Mouse (Mus musculus): Measurements from ENCODE around the gene Selenon. TPM values are rescaled to one million over a fixed set of nuclear protein-coding genes. Genes with fewer than 3 reads are reported as not detected.

Gene Selenon
- polyA plus RNA-seq, 1 experiment from 2014 or later = 15.1 TPM

DNA sequence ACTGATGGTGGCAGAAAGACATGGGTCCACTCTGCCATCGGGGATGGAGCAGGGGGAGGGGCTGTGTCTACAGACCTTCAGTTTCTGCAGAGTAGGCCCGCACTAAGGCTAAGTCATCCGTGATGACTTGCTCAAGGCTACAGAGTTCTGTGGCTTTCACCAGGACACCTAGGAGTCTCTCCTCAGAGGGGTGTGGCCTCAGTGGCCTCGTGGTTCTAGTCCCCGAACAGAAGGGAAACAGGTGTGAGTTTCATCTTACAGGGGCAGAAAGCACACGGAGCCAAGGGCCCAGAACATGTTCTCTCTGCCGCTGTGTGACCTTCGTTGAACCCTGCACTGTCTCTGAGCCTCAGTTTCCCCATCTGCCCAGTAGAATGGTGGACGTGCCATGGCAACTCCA lies 36.3 kb upstream of the Selenon start:
- Histone ChIP-seq H3K4me2 (replicated peaks) (no peak overlapping the region), H3K4me3 (no peak overlapping the region), H3K27me3 (no peaks in the 10 kb centered on the region; the same call in 1 of the 2 replicates), H3K9me3 (no peaks in the 10 kb centered on the region), H3K4me1 (peaks cover 10% of the 10 kb centered on the region; the same call in 1 of the 2 replicates), H3K36me3 (no peaks in the 10 kb centered on the region), H3K9ac (replicated peaks) (no peak overlapping the region), H3K27ac (replicated peaks) (no peak overlapping the region)
- 91% methylated on average over 9 of the region's 9 CpGs for WGBS
- no peak for ATAC-seq (ENCODE audit: low FRiP score, low read depth)

GRCm38 (mm10) chr4:134587636-134588197 lies 35.8 kb upstream of the Selenon start:
- no peak for ATAC-seq (ENCODE audit: low FRiP score, low read depth)
- WGBS = 61% methylated on average over 11 of the region's 11 CpGs
- Histone ChIP-seq H3K36me3 (no peaks in the 10 kb centered on the region), H3K4me3 (no peak overlapping the region), H3K27ac (replicated peaks) (no peak overlapping the region), H3K9me3 (no peaks in the 10 kb centered on the region), H3K4me2 (replicated peaks) (no peak overlapping the region), H3K27me3 (no peaks in the 10 kb centered on the region; the same call in 1 of the 2 replicates), H3K9ac (replicated peaks) (no peak overlapping the region), H3K4me1 (peaks cover 10% of the 10 kb centered on the region; the same call in 1 of the 2 replicates)

DNA sequence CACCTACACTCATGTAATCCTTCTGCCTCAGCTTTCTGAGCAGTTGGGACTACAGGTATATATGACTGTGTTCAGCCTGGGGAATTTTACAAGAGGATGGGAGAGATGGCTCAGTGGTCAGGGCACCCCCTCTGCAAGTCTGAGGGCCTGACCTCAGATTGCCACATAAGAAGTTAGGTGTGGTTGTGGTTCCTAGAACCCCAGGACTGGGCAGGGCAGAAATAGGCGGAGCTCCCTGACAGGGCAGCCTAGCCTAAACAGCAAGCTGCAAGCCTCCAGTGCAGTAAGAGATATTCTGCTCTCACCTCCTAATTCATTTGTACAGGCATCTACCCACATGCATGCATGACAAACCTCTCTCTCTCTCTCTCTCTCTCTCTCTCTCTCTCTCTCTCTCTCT lies 34.7 kb upstream of the Selenon start:
- Histone ChIP-seq H3K9me3 (no peaks in the 10 kb centered on the region), H3K4me2 (replicated peaks) (no peak overlapping the region), H3K27me3 (no peaks in the 10 kb centered on the region; the same call in 1 of the 2 replicates), H3K9ac (replicated peaks) (no peak overlapping the region), H3K4me3 (no peak overlapping the region), H3K36me3 (no peaks in the 10 kb centered on the region), H3K27ac (replicated peaks) (no peak overlapping the region), H3K4me1 (peaks cover 7% of the 10 kb centered on the region; the same call in 1 of the 2 replicates)
- 93% methylated on average over 1 of the region's 1 CpGs for WGBS
- ATAC-seq (ENCODE audit: low FRiP score, low read depth) = no peak

DNA sequence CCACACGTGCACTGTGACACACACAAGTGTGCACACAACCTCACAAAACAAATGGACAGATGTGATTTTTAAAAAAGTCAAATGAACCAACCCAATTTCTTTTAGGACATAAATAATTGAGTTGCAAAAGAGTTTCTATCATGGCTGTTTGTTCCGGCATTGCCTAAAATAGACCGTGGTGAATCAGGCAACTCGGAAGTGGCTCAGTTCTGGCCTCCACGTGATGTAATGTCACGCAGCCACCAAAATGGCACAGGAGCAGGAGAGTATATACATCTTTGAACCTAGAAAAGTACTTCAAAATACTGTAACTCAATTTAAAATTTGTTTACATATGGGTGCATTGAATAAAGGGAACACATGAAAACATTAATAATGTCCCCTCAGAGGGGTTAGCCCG lies 34.2 kb upstream of the Selenon start:
- no peak overlapping the region for H3K4me2 ChIP-seq (replicated peaks)
- no peak overlapping the region for H3K27ac ChIP-seq (replicated peaks)
- H3K9ac ChIP-seq (replicated peaks) = no peak overlapping the region
- no peaks in the 10 kb centered on the region for H3K36me3 ChIP-seq
- H3K4me1 ChIP-seq = peaks cover 4% of the 10 kb centered on the region; the same call in 1 of the 2 replicates
- no peak overlapping the region for H3K4me3 ChIP-seq
- WGBS = 93% methylated on average over 7 of the region's 7 CpGs
- no peaks in the 10 kb centered on the region for H3K9me3 ChIP-seq
- ATAC-seq (ENCODE audit: low FRiP score, low read depth) = no peak
- H3K27me3 ChIP-seq = no peaks in the 10 kb centered on the region; the same call in 1 of the 2 replicates

GRCm38 (mm10) chr4:134583513-134583912 lies 31.5 kb upstream of the Selenon start:
- 77% methylated on average over 3 of the region's 3 CpGs for WGBS
- Histone ChIP-seq H3K4me2 (replicated peaks) (no peak overlapping the region), H3K9ac (replicated peaks) (no peak overlapping the region), H3K27me3 (no peaks in the 10 kb centered on the region), H3K27ac (replicated peaks) (no peak overlapping the region), H3K4me3 (no peak overlapping the region), H3K9me3 (no peaks in the 10 kb centered on the region), H3K36me3 (no peaks in the 10 kb centered on the region), H3K4me1 (peaks cover 18% of the 10 kb centered on the region)
- ATAC-seq (ENCODE audit: low FRiP score, low read depth) = no peak

DNA sequence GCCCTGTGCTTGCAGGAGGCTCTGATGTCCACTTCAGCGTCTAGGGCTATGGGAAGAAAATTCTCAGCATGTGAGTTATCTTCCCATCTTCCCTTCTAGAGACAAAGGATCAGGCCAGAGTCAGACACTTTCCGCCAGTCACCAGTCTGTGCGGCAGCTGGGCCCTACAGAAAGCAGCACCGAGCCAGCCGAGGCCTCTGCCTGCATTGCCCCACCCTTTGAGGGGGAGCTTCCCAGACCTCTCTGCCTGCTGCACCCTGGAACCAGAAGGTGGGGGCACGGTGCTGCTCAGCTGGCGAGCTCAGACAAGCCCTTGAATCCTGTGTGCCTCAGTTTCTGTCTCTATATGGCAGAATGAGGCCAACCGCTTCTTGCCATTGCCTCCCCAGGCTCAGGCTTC lies 29.4 kb upstream of the Selenon start:
- no peak overlapping the region for H3K9ac ChIP-seq (replicated peaks)
- H3K4me3 ChIP-seq = no peak overlapping the region
- no peaks in the 10 kb centered on the region for H3K9me3 ChIP-seq
- H3K36me3 ChIP-seq = no peaks in the 10 kb centered on the region
- WGBS = 55% methylated on average over 8 of the region's 8 CpGs
- no peak overlapping the region for H3K4me2 ChIP-seq (replicated peaks)
- no peak overlapping the region for H3K27ac ChIP-seq (replicated peaks)
- no peak for ATAC-seq (ENCODE audit: low FRiP score, low read depth)
- H3K27me3 ChIP-seq = no peaks in the 10 kb centered on the region
- H3K4me1 ChIP-seq = peaks cover 19% of the 10 kb centered on the region

DNA sequence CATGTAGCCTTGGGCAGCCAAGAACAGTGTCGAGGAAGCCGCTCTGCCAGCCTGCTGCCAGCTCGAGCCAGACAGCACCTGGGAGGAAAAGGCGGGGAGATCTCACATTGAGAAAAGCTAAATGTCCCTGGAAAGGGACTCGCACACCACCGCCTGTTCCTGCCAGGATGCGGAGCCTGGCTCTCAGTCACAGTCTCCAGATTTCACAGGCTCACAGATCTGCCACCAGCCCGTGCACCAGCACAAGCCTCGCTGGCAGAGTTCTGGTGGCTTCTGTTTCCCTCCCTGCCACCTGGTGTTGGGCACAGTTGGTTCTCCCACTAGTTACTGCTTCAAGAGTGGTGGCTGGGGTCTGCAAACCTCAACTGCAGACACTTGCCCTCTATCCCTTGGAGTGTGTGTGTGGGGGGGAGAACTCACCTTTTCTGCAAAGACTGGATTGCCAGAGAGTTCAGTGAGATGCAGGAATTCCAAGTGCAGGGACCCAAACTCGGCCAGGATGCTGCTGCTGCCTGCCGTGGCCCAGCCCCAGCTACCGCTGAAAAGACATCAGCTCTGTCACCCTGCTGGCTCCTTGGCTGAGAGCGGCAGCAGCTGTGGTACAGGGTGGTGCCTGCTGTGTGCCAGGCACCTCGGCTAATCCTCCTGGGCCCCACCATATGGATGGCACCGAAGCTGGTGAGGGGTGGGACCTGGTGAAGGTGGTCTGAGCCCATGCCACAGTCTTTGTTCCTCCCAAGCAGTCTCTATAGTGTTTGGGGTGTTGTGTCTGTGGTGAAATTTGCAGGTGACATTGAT lies 28.6 kb upstream of the Selenon start:
- no peaks in the 10 kb centered on the region for H3K9me3 ChIP-seq
- no peaks in the 10 kb centered on the region for H3K36me3 ChIP-seq
- H3K27me3 ChIP-seq = no peaks in the 10 kb centered on the region
- peaks cover 19% of the 10 kb centered on the region for H3K4me1 ChIP-seq
- H3K27ac ChIP-seq (replicated peaks) = no peak overlapping the region
- 77% methylated on average over 15 of the region's 15 CpGs for WGBS
- H3K4me3 ChIP-seq = no peak overlapping the region
- H3K4me2 ChIP-seq (replicated peaks) = no peak overlapping the region
- no peak overlapping the region for H3K9ac ChIP-seq (replicated peaks)
- ATAC-seq (ENCODE audit: low FRiP score, low read depth) = no peak

GRCm38 (mm10) chr4:134579620-134580019 lies 27.7 kb upstream of the Selenon start:
- peaks cover 19% of the 10 kb centered on the region for H3K4me1 ChIP-seq
- 21% methylated on average over 5 of the region's 5 CpGs for WGBS
- no peak overlapping the region for H3K9ac ChIP-seq (replicated peaks)
- no peak overlapping the region for H3K4me3 ChIP-seq
- no peaks in the 10 kb centered on the region for H3K9me3 ChIP-seq
- no peak for ATAC-seq (ENCODE audit: low FRiP score, low read depth)
- H3K4me2 ChIP-seq (replicated peaks) = no peak overlapping the region
- no peaks in the 10 kb centered on the region for H3K27me3 ChIP-seq
- H3K36me3 ChIP-seq = no peaks in the 10 kb centered on the region
- no peak overlapping the region for H3K27ac ChIP-seq (replicated peaks)

DNA sequence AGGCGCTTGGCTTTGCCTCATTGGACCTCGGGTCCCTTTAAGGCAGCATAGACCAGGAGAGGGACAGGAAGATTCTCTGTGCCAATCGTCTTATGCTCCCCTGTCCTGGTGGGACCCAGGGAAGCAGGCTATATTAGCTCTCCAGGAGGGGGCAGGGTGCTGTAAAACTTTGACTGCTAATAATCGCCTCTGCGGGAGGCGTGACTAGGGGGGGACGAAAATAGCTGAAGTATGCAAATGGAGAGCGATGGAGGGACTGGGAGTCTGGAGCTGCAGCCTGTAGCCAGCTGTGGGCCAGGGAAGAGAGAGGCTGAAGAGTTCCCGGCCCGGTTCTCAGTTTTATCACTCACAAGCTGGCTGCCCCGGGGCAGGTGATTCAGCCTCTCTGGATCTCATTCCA lies 27.2 kb upstream of the Selenon start:
- H3K4me3 ChIP-seq = no peak overlapping the region
- no peak overlapping the region for H3K9ac ChIP-seq (replicated peaks)
- H3K27ac ChIP-seq (replicated peaks) = 0 out of 2 replicates have a peak overlapping the region, but pooled peaks have one; percentile 7
- H3K27me3 ChIP-seq = no peaks in the 10 kb centered on the region
- no peaks in the 10 kb centered on the region for H3K36me3 ChIP-seq
- H3K4me1 ChIP-seq = peaks cover 19% of the 10 kb centered on the region
- 18% methylated on average over 11 of the region's 11 CpGs for WGBS
- no peak overlapping the region for H3K4me2 ChIP-seq (replicated peaks)
- ATAC-seq (ENCODE audit: low FRiP score, low read depth) = 0 out of 2 replicates have a peak, but pooled peaks have one; percentile 12
- H3K9me3 ChIP-seq = no peaks in the 10 kb centered on the region

DNA sequence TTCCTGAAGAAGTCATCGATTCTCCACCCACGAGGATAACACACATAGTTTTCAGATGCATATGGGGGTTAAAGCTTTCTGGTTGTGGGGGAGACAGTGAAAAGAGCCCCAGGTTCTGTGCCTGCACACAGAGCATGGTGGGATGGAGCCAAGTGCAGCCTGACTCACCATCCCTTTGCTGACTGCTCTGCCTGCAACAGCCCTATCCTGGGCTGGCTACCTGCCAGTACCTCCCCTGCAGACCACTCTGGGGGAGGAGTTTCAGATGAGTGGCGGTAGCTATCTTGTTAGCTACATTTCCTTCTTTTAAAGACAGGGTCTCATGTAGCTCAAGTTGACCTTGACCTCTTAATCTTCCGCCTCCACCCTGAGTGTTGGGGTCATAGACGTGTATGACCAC lies 26.4 kb upstream of the Selenon start:
- Histone ChIP-seq H3K9ac (replicated peaks) (no peak overlapping the region), H3K4me3 (no peak overlapping the region), H3K9me3 (no peaks in the 10 kb centered on the region), H3K4me1 (peaks cover 19% of the 10 kb centered on the region), H3K36me3 (no peaks in the 10 kb centered on the region), H3K27ac (replicated peaks) (no peak overlapping the region), H3K27me3 (no peaks in the 10 kb centered on the region), H3K4me2 (replicated peaks) (no peak overlapping the region)
- WGBS = 75% methylated on average over 5 of the region's 5 CpGs
- no peak for ATAC-seq (ENCODE audit: low FRiP score, low read depth)

DNA sequence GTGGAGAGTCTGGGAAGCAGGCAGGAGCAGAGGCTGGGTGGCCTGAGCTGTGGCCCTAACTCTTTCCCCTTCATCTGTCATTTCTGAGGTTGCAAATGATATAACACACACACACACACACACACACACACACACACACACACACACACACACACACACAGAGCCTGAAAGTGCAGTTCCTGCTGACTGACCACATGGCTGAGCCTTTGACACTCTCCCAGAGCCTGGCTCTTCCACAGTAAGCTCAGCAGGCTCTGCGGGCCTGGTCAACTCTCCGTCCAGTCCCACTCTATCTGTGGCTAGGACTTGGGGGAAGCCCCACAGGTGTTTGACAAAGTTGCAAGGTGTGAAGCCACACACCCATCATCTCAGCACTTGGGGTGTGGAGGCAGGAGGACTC lies 25.3 kb upstream of the Selenon start:
- Histone ChIP-seq H3K4me2 (replicated peaks) (no peak overlapping the region), H3K4me3 (no peak overlapping the region), H3K9me3 (no peaks in the 10 kb centered on the region), H3K36me3 (no peaks in the 10 kb centered on the region), H3K27me3 (no peaks in the 10 kb centered on the region), H3K27ac (replicated peaks) (no peak overlapping the region), H3K4me1 (peaks cover 19% of the 10 kb centered on the region), H3K9ac (replicated peaks) (no peak overlapping the region)
- no peak for ATAC-seq (ENCODE audit: low FRiP score, low read depth)
- 82% methylated on average over 2 of the region's 2 CpGs for WGBS

- Histone ChIP-seq H3K27me3 (no peaks in the 10 kb centered on the region), H3K9ac (replicated peaks) (no peak overlapping the region), H3K36me3 (no peaks in the 10 kb centered on the region), H3K9me3 (no peaks in the 10 kb centered on the region), H3K4me3 (no peak overlapping the region), H3K4me2 (replicated peaks) (no peak overlapping the region), H3K27ac (replicated peaks) (0 out of 2 replicates have a peak overlapping the region, but pooled peaks have one; percentile 15), H3K4me1 (peaks cover 16% of the 10 kb centered on the region)
- no peak for ATAC-seq (ENCODE audit: low FRiP score, low read depth)
- WGBS = 47% methylated on average over 11 of the region's 11 CpGs
Measured at GRCm38 (mm10) chr4:134575486-134575885, 23.5 kb upstream of the Selenon start.
